Mouse (Mus musculus) lung, adult 2 months (tissue): ENCODE results near the gene Mast4.

ENCODE experiments used
- CTCF ChIP-seq: fragments of 200-500 bp; IDR thresholded peaks from 2 replicates; pipeline ENCODE4 v1.5.1; 2011; ENCODE audit warnings: mild to moderate bottlenecking, low read length, control low read depth; ENCODE audit not compliant: insufficient read depth
- POLR2A ChIP-seq: fragments of 200-500 bp; IDR thresholded peaks from 2 replicates; pipeline ENCODE4 v1.6.1; 2011; ENCODE audit warnings: low read depth, mild to moderate bottlenecking, control low read depth, low read length, borderline replicate concordance; ENCODE audit errors: extremely low read depth

DNA sequence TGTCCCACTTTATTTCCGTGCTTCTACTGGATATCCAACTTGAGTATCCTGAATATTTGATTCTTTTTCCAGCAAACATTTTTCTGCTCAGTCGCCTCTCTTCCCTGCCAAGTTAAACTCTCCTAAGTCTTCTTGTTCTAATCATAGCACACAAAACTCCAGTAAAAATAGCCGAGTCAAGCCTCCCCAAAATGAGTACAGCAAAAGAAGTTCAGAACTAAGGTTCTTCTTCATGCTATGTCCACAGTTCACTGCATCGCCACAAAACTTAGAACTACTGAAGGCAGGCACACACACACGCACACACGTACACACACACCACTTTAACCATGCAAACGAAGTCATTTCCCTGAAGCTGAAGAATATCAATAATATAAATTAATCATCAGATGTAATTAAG lies 49.3 kb downstream of the Mast4 start:
- TF ChIP-seq CTCF (no peak), POLR2A (no peak)
